Mouse (Mus musculus) neutrophil, adult 65 days (primary cell): ENCODE data around the gene Dleu7. TPM values are rescaled to one million over a fixed set of nuclear protein-coding genes. Genes with fewer than 3 reads are reported as not detected.

Experiments
- total RNA-seq: library from RNA; stranded (reverse); gene quantifications from 2 replicates; pipeline ENCODE4 v1.2.4, GENCODE M21; 2023

Gene Dleu7
- total RNA-seq = not detected in 2 replicates

GRCm38 (mm10) chr14:62292488-62293339 lies at the start of gene Dleu7, which contains the start of gene Rnaseh2b:
TSS of gene Dleu7 (minus strand) at chr14:62293047.
TSS of gene Rnaseh2b (plus strand) at chr14:62292589.

Other genes starting within 250 kb of the Dleu7 start
- 25.0 and 27.2 TPM in 2 replicates for gene Rnaseh2b, start 458 bp downstream of the Dleu7 start, total RNA-seq
- gene Gucy1b2, start 163.2 kb upstream of the Dleu7 start, total RNA-seq = not detected in 2 replicates